Mouse (Mus musculus) frontal cortex, adult 2 months (tissue): ENCODE data around the gene Pklr. TPM values are rescaled to one million over a fixed set of nuclear protein-coding genes. Genes with fewer than 3 reads are reported as not detected.
"Not testable (repeated sequence)": the region's sequence is repeated elsewhere in the genome, so short reads cannot be mapped to it uniquely, and the experiment has no call there.

ENCODE experiments used
- DNase-seq, 2 experiments: peaks; one replicate each; pipeline ENCODE4 v3.0.0; 2022; ENCODE audit warnings: low spot score in 1 of 2; ENCODE audit errors: extremely low spot score in 1 of 2
- polyA plus RNA-seq: library from polyadenylated mRNA; depleted of rRNA; stranded (reverse); fragments of >200 nt; gene quantifications from 2 replicates; pipeline ENCODE4 v1.2.3, GENCODE M21; 2012

The Pklr gene
- polyA plus RNA-seq, 1 experiment, result not detected

- no peak for DNase-seq
These were observed 12.6 kb upstream of the Pklr start for GRCm38 (mm10) chr3:89123313-89123712.

GRCm38 (mm10) chr3:89124241-89124640 is 11.7 kb upstream of the Pklr start:
- no peak for DNase-seq

DNA sequence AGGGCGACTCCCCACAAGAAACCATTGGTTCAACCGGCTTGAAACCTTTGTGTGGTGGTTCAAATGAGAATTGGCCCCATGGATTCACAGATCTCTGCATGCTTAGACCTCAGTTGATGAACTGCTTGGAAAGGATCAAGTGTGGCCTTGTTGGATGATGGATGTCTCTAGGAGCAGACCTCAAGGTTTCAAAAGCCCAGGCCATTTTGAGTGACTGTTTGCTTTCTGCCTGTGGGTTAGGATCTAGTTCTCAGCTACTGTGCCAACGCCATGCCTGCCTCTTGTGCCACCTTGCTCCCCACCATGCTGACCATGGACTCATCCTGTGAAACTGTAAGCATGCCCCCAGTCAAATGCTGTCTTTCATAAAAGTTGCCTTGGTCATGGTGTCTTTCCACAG is 10.0 kb upstream of the Pklr start:
- no peak for DNase-seq

DNA sequence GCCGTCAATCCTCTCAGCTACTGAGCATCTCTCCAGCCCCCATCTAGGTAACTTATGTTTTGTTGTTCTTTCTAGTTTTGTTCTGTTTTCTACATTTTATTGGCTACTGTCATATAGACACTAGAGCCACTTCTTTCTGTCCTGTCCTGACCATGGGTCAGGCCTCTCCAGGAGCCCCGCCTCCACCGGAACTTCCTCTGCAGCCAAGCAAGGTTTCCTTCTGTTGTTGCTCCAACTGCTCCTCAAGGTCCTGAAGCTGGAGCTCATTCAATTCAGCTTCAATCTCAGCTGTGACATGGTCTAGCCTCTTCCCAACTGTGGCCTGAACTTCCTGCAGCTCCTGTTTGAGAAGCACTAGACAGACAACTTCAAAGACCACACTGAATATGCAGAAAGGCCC is 6.0 kb upstream of the Pklr start:
- DNase-seq, result no peak

DNA sequence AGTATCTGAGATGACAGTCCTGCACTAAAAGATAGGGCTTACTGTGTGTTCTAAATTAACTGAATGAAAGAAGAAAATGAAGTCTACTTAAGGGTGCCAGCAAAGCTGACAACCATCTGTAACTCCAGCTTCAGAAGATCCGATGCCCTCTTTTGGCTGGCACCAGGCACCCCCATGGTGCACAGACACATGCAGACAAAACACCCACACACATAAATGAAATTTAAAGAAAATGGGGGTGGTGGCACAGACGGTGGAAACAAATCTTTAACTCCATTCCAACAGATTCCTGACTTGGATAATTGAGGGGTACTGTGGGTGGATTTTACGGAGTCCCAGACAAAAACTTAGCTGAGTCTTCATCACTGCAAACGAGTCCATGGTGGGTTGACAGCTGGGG is 4.1 kb upstream of the Pklr start:
- peak; percentile 74 to 76 for DNase-seq

DNA sequence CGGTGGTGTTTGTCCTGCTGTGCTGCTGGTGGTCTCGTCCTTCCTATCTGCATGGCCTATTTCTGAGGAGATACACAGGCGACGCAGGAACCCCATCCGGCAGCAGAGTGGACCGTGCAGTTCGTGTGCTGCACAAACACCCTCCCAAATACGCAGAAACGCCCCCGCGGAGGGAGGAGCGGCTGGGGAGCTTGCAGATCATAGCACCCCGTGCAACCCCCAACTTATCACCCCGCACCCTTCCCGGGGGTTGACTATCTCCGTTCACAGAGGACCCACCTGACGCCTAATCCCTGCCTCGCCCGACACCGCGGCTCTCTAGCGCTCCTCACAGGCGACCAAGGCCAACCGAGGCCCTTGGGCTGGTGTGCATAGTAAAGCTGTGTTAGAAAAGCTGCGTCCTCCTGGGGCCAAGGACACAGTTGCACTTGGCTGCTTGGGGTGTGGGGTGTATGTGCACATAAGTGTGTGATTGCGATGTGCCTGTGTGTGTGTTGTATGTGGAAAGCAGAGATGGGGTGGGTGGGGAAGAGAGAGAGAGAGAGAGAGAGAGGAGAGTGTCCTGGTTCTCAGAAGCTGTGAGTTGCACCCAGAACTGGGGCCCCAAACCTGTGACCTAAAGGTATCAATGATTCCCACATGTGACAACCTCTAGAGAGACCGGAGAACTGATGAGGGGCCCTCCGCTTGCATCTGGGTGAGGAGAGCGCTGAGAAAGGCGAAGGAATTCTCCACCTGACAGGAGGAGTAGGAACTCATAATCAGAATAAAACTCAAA is 3.5 kb upstream of the Pklr start:
- peak in 1 of 2 experiments; percentile 53 for DNase-seq

- DNase-seq, result no peak
These were observed 2.9 kb upstream of the Pklr start for GRCm38 (mm10) chr3:89133063-89133450.

DNA sequence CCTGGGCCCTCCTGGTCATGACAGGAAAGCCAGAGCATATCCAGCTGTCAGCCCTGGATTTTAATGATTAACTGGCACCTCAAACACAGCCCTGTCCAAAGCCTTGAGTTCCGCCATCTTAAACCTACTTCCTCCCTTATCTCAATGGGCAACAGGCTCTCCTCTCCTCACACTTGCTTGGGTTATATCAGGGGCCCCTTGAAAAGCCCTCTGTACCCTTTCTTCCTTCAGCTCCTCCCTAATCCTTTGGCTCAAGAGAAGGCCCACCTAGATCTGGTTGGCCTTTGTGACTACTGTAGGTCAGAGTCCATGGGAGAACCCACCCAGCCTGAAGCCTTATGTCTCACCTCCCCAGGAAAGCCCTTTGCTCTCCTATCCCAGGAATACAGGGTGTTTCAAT is 2.2 kb upstream of the Pklr start:
- no peak for DNase-seq

DNA sequence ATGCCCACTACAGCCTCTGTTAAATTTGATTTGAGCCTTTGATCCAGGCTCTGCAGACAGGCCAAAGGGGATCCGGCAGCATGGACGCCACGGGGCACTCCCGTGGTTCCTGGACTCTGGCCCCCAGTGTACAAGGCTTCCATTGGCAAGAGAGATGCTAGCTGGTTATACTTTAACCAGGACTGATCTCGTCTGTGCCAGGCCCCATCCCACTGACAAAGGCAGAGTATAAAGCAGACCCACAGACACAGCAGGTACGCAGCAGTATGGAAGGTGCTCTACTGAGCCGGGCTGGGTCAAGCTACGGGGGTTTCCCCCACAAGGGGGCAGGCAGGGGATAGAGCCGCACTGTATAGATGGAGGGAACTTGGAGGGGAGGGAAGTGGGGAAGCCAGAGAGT is 423 bp downstream of the Pklr start:
- no peak for DNase-seq

DNA sequence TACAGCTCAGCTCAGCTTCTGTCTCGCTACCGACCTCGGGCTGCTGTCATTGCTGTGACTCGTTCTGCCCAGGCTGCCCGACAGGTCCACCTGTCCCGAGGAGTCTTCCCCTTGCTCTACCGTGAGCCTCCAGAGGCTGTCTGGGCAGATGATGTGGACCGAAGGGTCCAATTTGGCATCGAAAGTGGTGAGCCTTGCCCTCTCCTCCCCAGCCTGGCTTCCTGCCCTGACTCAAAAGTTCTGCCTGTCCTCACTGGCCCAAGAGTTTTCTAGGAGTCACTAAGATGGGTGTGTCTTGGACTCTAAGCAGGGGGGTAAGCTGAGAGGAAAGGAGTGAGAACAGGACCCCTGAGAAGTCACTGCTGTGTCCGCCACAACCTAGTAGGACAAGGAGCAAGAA is 8.9 kb downstream of the Pklr start:
- no peak for DNase-seq

- no peak for DNase-seq
These were observed 9.6 kb downstream of the Pklr start for GRCm38 (mm10) chr3:89145566-89145965.

DNA sequence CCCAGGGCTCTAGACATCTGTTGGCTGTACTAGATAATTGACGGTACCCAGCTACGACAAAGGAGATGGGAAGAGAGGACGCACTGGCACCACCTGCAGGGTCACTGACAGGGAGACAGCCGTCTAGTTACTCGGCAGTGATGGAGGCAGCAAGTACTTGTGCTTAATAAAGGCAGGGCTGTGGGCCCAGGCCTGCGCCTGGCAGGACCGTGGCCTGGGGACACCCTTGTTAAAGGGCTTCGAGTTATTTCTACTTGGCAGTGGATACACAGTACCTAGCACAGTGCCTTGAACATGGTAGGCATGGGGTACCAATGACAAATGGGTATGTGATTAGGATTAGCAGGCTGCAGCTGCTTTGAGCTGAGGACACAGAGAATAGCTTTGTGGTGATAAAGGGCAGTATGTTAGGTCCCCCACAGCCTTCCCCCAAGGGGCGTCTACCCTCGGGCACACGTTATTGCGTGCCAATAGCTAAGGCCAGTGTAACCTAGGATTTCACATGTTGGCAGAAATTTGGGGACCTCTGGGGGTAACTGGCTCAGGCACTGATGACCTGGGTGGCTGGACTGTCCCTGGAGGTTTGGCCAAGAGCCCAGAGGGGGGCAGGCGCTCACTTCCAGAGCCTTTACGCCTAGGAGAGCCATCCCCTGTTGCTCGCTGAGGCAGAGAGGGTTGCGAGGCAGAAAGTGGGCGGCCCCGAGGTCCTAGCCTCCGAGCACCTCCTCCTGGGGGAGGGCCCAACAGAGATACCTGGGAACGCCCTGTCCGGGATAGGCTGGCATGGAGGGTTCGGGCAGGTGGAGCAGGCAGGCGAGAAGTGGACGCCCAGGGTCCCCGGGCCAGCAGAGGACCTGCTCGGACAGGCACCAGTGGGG is 11.4 kb downstream of the Pklr start:
- no peak for DNase-seq

DNA sequence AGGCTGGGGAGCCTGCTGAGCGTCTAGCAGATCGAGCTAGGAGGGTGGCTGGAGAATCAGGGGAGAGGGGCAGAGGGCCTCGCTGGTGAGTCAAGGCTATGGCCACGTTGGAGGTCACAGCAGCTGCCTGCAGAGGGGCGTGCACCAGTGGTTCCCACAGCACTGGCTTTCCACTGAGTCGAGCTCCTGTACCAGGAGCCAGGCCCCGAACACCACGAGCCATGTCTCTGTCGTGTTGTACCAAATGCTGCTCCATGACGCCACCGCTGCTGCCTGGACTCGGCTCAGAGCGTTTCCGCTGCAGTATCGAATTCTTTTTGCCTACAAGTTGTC is 12.0 kb downstream of the Pklr start:
- DNase-seq, result no peak

GRCm38 (mm10) chr3:89148567-89148966 is 12.6 kb downstream of the Pklr start:
- no peak for DNase-seq

GRCm38 (mm10) chr3:89152084-89152835 is 16.3 kb downstream of the Pklr start:
- no peak for DNase-seq

DNA sequence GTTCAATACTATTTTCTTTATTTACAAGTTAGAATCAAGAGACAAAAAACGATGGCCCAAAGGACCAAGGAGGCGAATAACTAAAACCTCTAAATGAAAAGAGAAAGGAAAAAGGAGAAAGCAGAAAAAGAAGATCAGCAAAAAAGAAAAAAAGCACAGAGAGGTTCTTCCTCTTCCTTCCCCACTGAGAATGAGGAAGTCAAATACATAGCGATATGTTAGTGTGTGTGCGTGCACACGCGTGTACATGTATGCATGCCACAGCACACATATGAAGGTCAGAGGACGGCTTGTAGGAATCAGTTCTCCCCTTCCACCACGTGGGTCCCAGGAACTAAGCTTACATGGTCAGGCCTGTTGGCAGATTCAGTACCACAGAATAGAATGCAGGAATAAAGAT is 21.0 kb downstream of the Pklr start:
- DNase-seq, result no peak

GRCm38 (mm10) chr3:89158651-89159050 is 22.7 kb downstream of the Pklr start:
- DNase-seq, result no peak

DNA sequence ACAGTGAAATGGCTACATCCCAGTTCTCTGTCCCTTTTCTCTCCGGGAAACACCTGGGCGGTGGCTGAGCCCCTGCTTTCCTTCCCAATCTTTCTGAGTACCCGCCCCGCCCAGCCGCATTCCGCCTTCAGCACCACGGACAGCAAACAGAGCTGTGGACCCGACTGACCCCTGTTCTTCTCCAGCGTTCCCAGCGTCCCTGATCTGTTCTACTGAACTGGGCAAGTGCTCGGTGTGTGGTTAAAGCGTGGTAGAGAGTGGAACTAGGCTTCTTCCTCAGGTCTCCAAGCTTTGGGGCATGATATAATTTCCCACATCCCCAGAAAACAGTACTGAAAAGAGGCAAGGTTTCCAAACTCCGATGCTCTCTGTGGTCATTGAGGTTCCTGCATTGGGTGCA is 23.3 kb downstream of the Pklr start:
- no peak for DNase-seq

DNA sequence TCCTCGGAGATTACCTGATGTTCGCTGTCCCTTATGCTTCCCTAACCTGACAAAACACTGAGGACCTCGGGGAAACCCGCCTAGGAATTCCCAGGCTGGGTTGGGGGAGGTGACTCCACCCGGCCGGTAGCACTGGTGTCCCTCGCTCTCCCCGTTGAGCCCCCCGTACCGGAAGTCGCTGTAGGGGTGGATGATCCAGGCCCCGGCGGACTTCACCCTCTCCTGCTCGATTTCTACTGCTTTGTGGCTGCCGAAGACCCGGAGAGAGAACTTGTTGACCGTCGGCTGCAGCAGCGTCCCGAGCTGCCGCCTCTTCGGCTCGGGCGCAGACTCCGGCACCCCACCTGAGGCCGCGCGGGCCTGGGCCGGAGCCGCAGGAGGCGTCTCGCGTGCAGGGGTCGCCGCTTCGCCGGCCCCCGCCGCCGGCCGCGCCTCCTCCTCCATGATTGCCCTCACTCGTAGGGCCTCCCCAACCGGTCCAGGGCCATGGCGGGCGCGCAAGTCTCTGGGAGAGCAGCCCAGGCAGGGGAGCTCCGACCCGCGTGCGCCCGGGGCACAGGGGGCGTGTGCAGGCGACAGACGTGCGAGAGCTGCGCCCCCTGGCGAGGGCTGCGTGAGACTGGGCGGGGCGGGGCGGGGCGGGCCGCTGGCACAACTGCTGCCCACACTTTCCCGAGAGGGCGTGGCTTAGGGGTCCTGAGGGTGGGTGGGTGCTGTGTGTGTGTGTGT is 23.8 kb downstream of the Pklr start, which contains the start of gene Hcn3:
Gene Hcn3 (minus strand): TSS at position 581 of the 729 bp plus-strand sequence.
- peak in 1 of 2 experiments; percentile 57 for DNase-seq

DNA sequence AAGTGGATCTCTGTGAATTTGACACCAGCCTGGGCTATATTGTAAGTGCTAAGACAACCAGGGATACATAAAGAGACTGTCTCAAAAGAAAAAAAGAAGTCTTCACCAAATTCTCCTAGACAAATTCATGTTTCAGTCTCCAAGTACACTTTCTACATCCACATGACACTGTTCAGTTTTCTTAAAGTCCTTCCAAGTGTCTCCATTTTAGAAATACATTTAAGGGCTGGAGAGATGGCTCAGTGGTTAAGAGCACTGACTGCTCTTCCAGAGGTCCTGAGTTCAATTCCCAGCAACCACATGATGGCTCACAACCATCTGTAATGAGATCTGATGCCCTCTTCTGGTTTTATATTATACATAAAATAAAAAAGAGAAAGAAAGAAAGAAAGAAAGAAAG is 25.3 kb downstream of the Pklr start:
- not testable (repeated sequence) for DNase-seq

GRCm38 (mm10) chr3:89161786-89162185 is 25.8 kb downstream of the Pklr start:
- DNase-seq, result no peak
